Mouse (Mus musculus): ENCODE measurements around the gene Slc12a4. TPM values are rescaled to one million over a fixed set of nuclear protein-coding genes. Genes with fewer than 3 reads are reported as not detected.
"Not testable (repeated sequence)": the region's sequence is repeated elsewhere in the genome, so short reads cannot be mapped to it uniquely, and the experiment has no call there.

Gene Slc12a4
- polyA plus RNA-seq, 1 experiment from 2014 or later, result 23.5 TPM

- 88% methylated on average over 11 of the region's 11 CpGs for WGBS
Observed at GRCm38 (mm10) chr8:105988546-105988945, 22.6 kb upstream of the Slc12a4 start.

GRCm38 (mm10) chr8:105983406-105983805 lies 17.5 kb upstream of the Slc12a4 start:
- not testable (repeated sequence) for DNase-seq (ENCODE audit: low spot score); H3K36me3 ChIP-seq (ENCODE audit: control insufficient read depth, insufficient read depth, low read length); H3K27ac ChIP-seq (replicated peaks; ENCODE audit: low read depth, low read length); H3K27me3 ChIP-seq (ENCODE audit: control insufficient read depth, insufficient read depth, low read length); H3K9me3 ChIP-seq (ENCODE audit: control insufficient read depth, low read length); H3K4me1 ChIP-seq (ENCODE audit: control insufficient read depth, insufficient read depth, low read length); ATAC-seq (ENCODE audit: insufficient number of reproducible peaks, low FRiP score, low TSS enrichment, low read depth); H3K4me3 ChIP-seq (ENCODE audit: low read depth, low read length); H3K4me2 ChIP-seq (ENCODE audit: low read depth, severe bottlenecking); H3K9ac ChIP-seq (ENCODE audit: low read length)
- WGBS, result 81% methylated on average over 11 of the region's 11 CpGs

More at GRCm38 (mm10) chr8:105988546-105988945, 22.6 kb upstream of the Slc12a4 start:
- Histone ChIP-seq H3K27me3 (ENCODE audit: control insufficient read depth, insufficient read depth, low read length) (no peaks in the 10 kb centered on the region), H3K36me3 (ENCODE audit: control insufficient read depth, insufficient read depth, low read length) (no peaks in the 10 kb centered on the region), H3K9ac (ENCODE audit: low read length) (no peak overlapping the region), H3K4me2 (ENCODE audit: low read depth, severe bottlenecking) (no peak overlapping the region), H3K4me3 (ENCODE audit: low read depth, low read length) (no peak overlapping the region), H3K27ac (replicated peaks; ENCODE audit: low read depth, low read length) (no peak overlapping the region), H3K9me3 (ENCODE audit: control insufficient read depth, low read length) (no peaks in the 10 kb centered on the region), H3K4me1 (ENCODE audit: control insufficient read depth, insufficient read depth, low read length) (no peaks in the 10 kb centered on the region)
- ATAC-seq (ENCODE audit: insufficient number of reproducible peaks, low FRiP score, low TSS enrichment, low read depth), result no peak
- no peak for DNase-seq (ENCODE audit: low spot score)

GRCm38 (mm10) chr8:105981146-105981545 lies 15.2 kb upstream of the Slc12a4 start:
- no peak overlapping the region for H3K4me2 ChIP-seq (ENCODE audit: low read depth, severe bottlenecking)
- no peaks in the 10 kb centered on the region for H3K4me1 ChIP-seq (ENCODE audit: control insufficient read depth, insufficient read depth, low read length)
- ATAC-seq (ENCODE audit: insufficient number of reproducible peaks, low FRiP score, low TSS enrichment, low read depth), result no peak
- 90% methylated on average over 1 of the region's 1 CpGs for WGBS
- no peak for DNase-seq (ENCODE audit: low spot score)
- no peak overlapping the region for H3K27ac ChIP-seq (replicated peaks; ENCODE audit: low read depth, low read length)
- H3K36me3 ChIP-seq (ENCODE audit: control insufficient read depth, insufficient read depth, low read length), result no peaks in the 10 kb centered on the region
- H3K27me3 ChIP-seq (ENCODE audit: control insufficient read depth, insufficient read depth, low read length), result no peaks in the 10 kb centered on the region
- H3K9ac ChIP-seq (ENCODE audit: low read length), result no peak overlapping the region
- H3K4me3 ChIP-seq (ENCODE audit: low read depth, low read length), result no peak overlapping the region
- no peaks in the 10 kb centered on the region for H3K9me3 ChIP-seq (ENCODE audit: control insufficient read depth, low read length)

- H3K4me3 ChIP-seq (ENCODE audit: low read depth, low read length), result no peak within 1 kb of the TSS
- no peak within 1 kb of the TSS for H3K4me2 ChIP-seq (ENCODE audit: low read depth, severe bottlenecking)
- H3K9ac ChIP-seq (ENCODE audit: low read length), result no peak within 1 kb of the TSS
- no peak within 1 kb of the TSS for H3K27ac ChIP-seq (replicated peaks; ENCODE audit: low read depth, low read length)
- no peaks in the 10 kb centered on the region for H3K27me3 ChIP-seq (ENCODE audit: control insufficient read depth, insufficient read depth, low read length)
- ATAC-seq (ENCODE audit: insufficient number of reproducible peaks, low FRiP score, low TSS enrichment, low read depth) (no peak), DNase-seq (ENCODE audit: low spot score) (no peak)
- no peaks in the 10 kb centered on the region for H3K36me3 ChIP-seq (ENCODE audit: control insufficient read depth, insufficient read depth, low read length)
- no peaks in the 10 kb centered on the region for H3K9me3 ChIP-seq (ENCODE audit: control insufficient read depth, low read length)
- H3K4me1 ChIP-seq (ENCODE audit: control insufficient read depth, insufficient read depth, low read length), result no peaks in the 10 kb centered on the region
- 94% methylated on average over 15 of the region's 15 CpGs for WGBS
Observed at GRCm38 (mm10) chr8:105979325-105979724, 13.4 kb upstream of the Slc12a4 start, which contains the start of gene Dpep3. TSS of gene Dpep3 (minus strand) at chr8:105979429.

- H3K9me3 ChIP-seq (ENCODE audit: control insufficient read depth, low read length), result no peaks in the 10 kb centered on the region
- H3K36me3 ChIP-seq (ENCODE audit: control insufficient read depth, insufficient read depth, low read length), result no peaks in the 10 kb centered on the region
- H3K27ac ChIP-seq (replicated peaks; ENCODE audit: low read depth, low read length), result no peak overlapping the region
- 66% methylated on average over 7 of the region's 7 CpGs for WGBS
- no peak overlapping the region for H3K4me2 ChIP-seq (ENCODE audit: low read depth, severe bottlenecking)
- no peak overlapping the region for H3K4me3 ChIP-seq (ENCODE audit: low read depth, low read length)
- no peaks in the 10 kb centered on the region for H3K4me1 ChIP-seq (ENCODE audit: control insufficient read depth, insufficient read depth, low read length)
- H3K9ac ChIP-seq (ENCODE audit: low read length), result no peak overlapping the region
- no peaks in the 10 kb centered on the region for H3K27me3 ChIP-seq (ENCODE audit: control insufficient read depth, insufficient read depth, low read length)
- DNase-seq (ENCODE audit: low spot score), result no peak
- ATAC-seq (ENCODE audit: insufficient number of reproducible peaks, low FRiP score, low TSS enrichment, low read depth), result no peak
Observed at GRCm38 (mm10) chr8:105975363-105975762, 9.5 kb upstream of the Slc12a4 start.

GRCm38 (mm10) chr8:105971019-105971720 lies 5.3 kb upstream of the Slc12a4 start:
- Histone ChIP-seq H3K9me3 (ENCODE audit: control insufficient read depth, low read length) (no peaks in the 10 kb centered on the region), H3K27me3 (ENCODE audit: control insufficient read depth, insufficient read depth, low read length) (no peaks in the 10 kb centered on the region), H3K36me3 (ENCODE audit: control insufficient read depth, insufficient read depth, low read length) (no peaks in the 10 kb centered on the region), H3K4me2 (ENCODE audit: low read depth, severe bottlenecking) (no peak overlapping the region), H3K4me1 (ENCODE audit: control insufficient read depth, insufficient read depth, low read length) (peaks cover 8% of the 10 kb centered on the region; the same call in 1 of the 2 replicates), H3K4me3 (ENCODE audit: low read depth, low read length) (no peak overlapping the region), H3K9ac (ENCODE audit: low read length) (no peak overlapping the region), H3K27ac (replicated peaks; ENCODE audit: low read depth, low read length) (no peak overlapping the region)
- WGBS, result 73% methylated on average over 8 of the region's 8 CpGs
- ATAC-seq (ENCODE audit: insufficient number of reproducible peaks, low FRiP score, low TSS enrichment, low read depth) (no peak), DNase-seq (ENCODE audit: low spot score) (no peak)

- Histone ChIP-seq H3K36me3 (ENCODE audit: control insufficient read depth, insufficient read depth, low read length) (no peaks in the 10 kb centered on the region), H3K4me3 (ENCODE audit: low read depth, low read length) (no peak overlapping the region), H3K27ac (replicated peaks; ENCODE audit: low read depth, low read length) (no peak overlapping the region), H3K4me1 (ENCODE audit: control insufficient read depth, insufficient read depth, low read length) (peaks cover 13% of the 10 kb centered on the region), H3K9me3 (ENCODE audit: control insufficient read depth, low read length) (no peaks in the 10 kb centered on the region), H3K4me2 (ENCODE audit: low read depth, severe bottlenecking) (no peak overlapping the region), H3K27me3 (ENCODE audit: control insufficient read depth, insufficient read depth, low read length) (no peaks in the 10 kb centered on the region), H3K9ac (ENCODE audit: low read length) (no peak overlapping the region)
- WGBS, result 71% methylated on average over 1 of the region's 1 CpGs
- DNase-seq (ENCODE audit: low spot score), result no peak
- no peak for ATAC-seq (ENCODE audit: insufficient number of reproducible peaks, low FRiP score, low TSS enrichment, low read depth)
Observed at GRCm38 (mm10) chr8:105969367-105969766, 3.5 kb upstream of the Slc12a4 start.

- Histone ChIP-seq H3K9me3 (ENCODE audit: control insufficient read depth, low read length) (no peaks in the 10 kb centered on the region), H3K4me2 (ENCODE audit: low read depth, severe bottlenecking) (peak overlapping the region; percentile 37), H3K27me3 (ENCODE audit: control insufficient read depth, insufficient read depth, low read length) (no peaks in the 10 kb centered on the region), H3K4me3 (ENCODE audit: low read depth, low read length) (no peak overlapping the region; the same call in 1 of the 2 replicates), H3K27ac (replicated peaks; ENCODE audit: low read depth, low read length) (no peak overlapping the region), H3K4me1 (ENCODE audit: control insufficient read depth, insufficient read depth, low read length) (peaks cover 16% of the 10 kb centered on the region), H3K9ac (ENCODE audit: low read length) (no peak overlapping the region), H3K36me3 (ENCODE audit: control insufficient read depth, insufficient read depth, low read length) (no peaks in the 10 kb centered on the region)
- DNase-seq (ENCODE audit: low spot score), result peak; percentile 76
- 4% methylated on average over 19 of the region's 19 CpGs for WGBS
- ATAC-seq (ENCODE audit: insufficient number of reproducible peaks, low FRiP score, low TSS enrichment, low read depth), result no peak
Observed at GRCm38 (mm10) chr8:105966692-105967311, 905 bp upstream of the Slc12a4 start.

All from limb, embryonic 11.5 days (tissue).